ENCODE assay signal across 22 mouse cellular contexts in the genomic region with DNA sequence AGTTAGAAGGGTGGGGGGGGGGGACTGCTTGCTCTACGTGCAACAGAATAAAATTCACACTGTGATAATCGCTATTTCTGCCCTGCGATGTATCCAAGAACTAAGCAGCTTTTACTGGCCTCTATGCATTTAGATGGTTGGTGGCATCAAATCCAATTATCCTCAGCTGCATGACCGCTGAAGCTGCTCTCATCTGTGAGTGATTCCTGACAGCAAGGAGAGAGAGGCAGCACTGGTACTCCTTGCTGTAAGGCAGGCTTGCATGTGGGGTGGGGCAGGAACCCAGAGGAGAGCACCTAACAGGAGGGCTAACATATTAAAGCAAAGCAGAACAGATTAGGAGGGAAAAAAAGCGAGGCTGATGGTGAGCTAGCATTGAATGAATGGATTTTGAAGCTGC.
DNase-seq lines count a peak whose midpoint lies in the region; ATAC-seq and TF ChIP-seq lines count a peak whose summit lies in the region.
"Had no signal": no experiment of that assay in that cellular context is flagged by ENCODE, and none has a peak within 500 bp of the region (broad histone marks: within the 10 kb centered on the region; RNA-seq: fewer than 3 reads in every experiment).

No protein-coding gene starts in this region.

- H3K4me3 ChIP-seq in hindbrain, embryonic 16.5 days (ENCODE audit: low read length), result no peak overlapping the region
- H3K4me3 ChIP-seq in hindbrain, embryonic 12.5 days, result no peak overlapping the region
- no peak overlapping the region for H3K4me3 ChIP-seq in midbrain, embryonic 11.5 days (ENCODE audit: low read depth, low read length)
- no peak overlapping the region for H3K4me3 ChIP-seq in midbrain, embryonic 15.5 days
- H3K4me3 ChIP-seq: embryonic facial prominence, embryonic 12.5 days; gastrocnemius, adult 2 months; heart, embryonic 12.5 days; hindbrain, embryonic 13.5 days had no signal

- no peak overlapping the region for H3K27ac ChIP-seq in hindbrain, embryonic 16.5 days (ENCODE audit: low read depth, low read length)
- H3K27ac ChIP-seq in hindbrain, embryonic 12.5 days, result no peak overlapping the region
- no peak overlapping the region for H3K27ac ChIP-seq in midbrain, embryonic 11.5 days (ENCODE audit: low read depth, low read length)
- H3K27ac ChIP-seq in midbrain, embryonic 15.5 days, result peak overlapping the region; percentile 8; the same call in 1 of the 2 replicates
- H3K27ac ChIP-seq: embryonic facial prominence, embryonic 12.5 days; gastrocnemius, adult 2 months; hindbrain, embryonic 13.5 days had no signal

- no peak overlapping the region for H3K4me2 ChIP-seq in hindbrain, embryonic 16.5 days (ENCODE audit: low read length)
- H3K4me2 ChIP-seq in hindbrain, embryonic 12.5 days (replicated peaks), result no peak overlapping the region
- H3K4me2 ChIP-seq in midbrain, embryonic 11.5 days, result no peak overlapping the region
- H3K4me2 ChIP-seq in midbrain, embryonic 15.5 days, result no peak overlapping the region
- H3K4me2 ChIP-seq: embryonic facial prominence, embryonic 12.5 days; heart, embryonic 12.5 days; hindbrain, embryonic 13.5 days had no signal

- TF ChIP-seq POLR2A in brain, embryonic 14.5 days (IDR thresholded peaks at IDR 0.05; ENCODE audit: borderline replicate concordance, extremely low read depth, insufficient read depth, insufficient read length, poor library complexity, severe bottlenecking), result no peak

- no peak overlapping the region for H3K9ac ChIP-seq in hindbrain, embryonic 16.5 days (ENCODE audit: low read depth, low read length)
- H3K9ac ChIP-seq in hindbrain, embryonic 12.5 days, result no peak overlapping the region
- no peak overlapping the region for H3K9ac ChIP-seq in midbrain, embryonic 11.5 days (ENCODE audit: low read length)
- H3K9ac ChIP-seq in midbrain, embryonic 15.5 days, result no peak overlapping the region
- H3K9ac ChIP-seq: embryonic facial prominence, embryonic 12.5 days; forebrain, postnatal 0 days; heart, embryonic 12.5 days; hindbrain, embryonic 13.5 days had no signal

- TF ChIP-seq CTCF in brain, embryonic 14.5 days (IDR thresholded peaks at IDR 0.05; ENCODE audit: borderline replicate concordance, extremely low read depth, insufficient read depth, insufficient read length), result no peak

- no peaks in the 10 kb centered on the region for H3K36me3 ChIP-seq in hindbrain, embryonic 16.5 days (ENCODE audit: control insufficient read depth, insufficient read depth, low read length)
- H3K36me3 ChIP-seq in hindbrain, embryonic 12.5 days, result no peaks in the 10 kb centered on the region
- no peaks in the 10 kb centered on the region for H3K36me3 ChIP-seq in midbrain, embryonic 11.5 days (ENCODE audit: control insufficient read depth, insufficient read depth, low read length)
- H3K36me3 ChIP-seq in midbrain, embryonic 15.5 days (replicated peaks), result no peaks in the 10 kb centered on the region
- H3K36me3 ChIP-seq: embryonic facial prominence, embryonic 12.5 days; heart, embryonic 12.5 days; hindbrain, embryonic 13.5 days had no signal

- no peaks in the 10 kb centered on the region for H3K4me1 ChIP-seq in hindbrain, embryonic 16.5 days (ENCODE audit: control insufficient read depth, insufficient read depth, low read depth, low read length)
- H3K4me1 ChIP-seq in hindbrain, embryonic 12.5 days, result no peaks in the 10 kb centered on the region
- peaks cover 3% of the 10 kb centered on the region for H3K4me1 ChIP-seq in midbrain, embryonic 11.5 days (ENCODE audit: control insufficient read depth, insufficient read depth, low read length)
- H3K4me1 ChIP-seq in midbrain, embryonic 15.5 days, result peaks cover 7% of the 10 kb centered on the region; the same call in 1 of the 2 replicates
- H3K4me1 ChIP-seq: embryonic facial prominence, embryonic 12.5 days; heart, embryonic 12.5 days had no signal

- WGBS in hindbrain, embryonic 16.5 days, result 59% methylated on average over 5 of the region's 5 CpGs
- 67% methylated on average over 5 of the region's 5 CpGs for WGBS in hindbrain, embryonic 12.5 days
- 18% methylated on average over 5 of the region's 5 CpGs for WGBS in midbrain, embryonic 11.5 days
- 18% methylated on average over 5 of the region's 5 CpGs for WGBS in midbrain, embryonic 15.5 days

- DNase-seq in brain, embryonic 14.5 days (ENCODE audit: low read depth), result peak; percentile 76
- DNase-seq in midbrain, embryonic 11.5 days (ENCODE audit: low spot score, missing footprints), result peak; percentile 87
- no peak for DNase-seq in adrenal gland, adult 8-10 months
- no peak for DNase-seq in kidney, postnatal 25 days
- DNase-seq: adrenal gland, adult 2 months; adrenal gland, postnatal 36 days; cerebellum, adult 11 months; cerebellum, adult 9-10 months; cerebellum, postnatal 25 days; forebrain, postnatal 0 days; gastrocnemius, adult 2 months; gastrocnemius, postnatal 25 days had no signal

- no peaks in the 10 kb centered on the region for H3K9me3 ChIP-seq in hindbrain, embryonic 16.5 days (ENCODE audit: control insufficient read depth, low read length)
- H3K9me3 ChIP-seq in hindbrain, embryonic 12.5 days (replicated peaks), result no peaks in the 10 kb centered on the region
- H3K9me3 ChIP-seq in midbrain, embryonic 11.5 days (ENCODE audit: control insufficient read depth, low read length), result no peaks in the 10 kb centered on the region
- no peaks in the 10 kb centered on the region for H3K9me3 ChIP-seq in midbrain, embryonic 15.5 days
- H3K9me3 ChIP-seq: embryonic facial prominence, embryonic 12.5 days; heart, embryonic 12.5 days; hindbrain, embryonic 13.5 days had no signal

- H3K27me3 ChIP-seq in hindbrain, embryonic 16.5 days (replicated peaks; ENCODE audit: control insufficient read depth, insufficient read depth, low read length), result no peaks in the 10 kb centered on the region
- H3K27me3 ChIP-seq in hindbrain, embryonic 12.5 days, result no peaks in the 10 kb centered on the region
- H3K27me3 ChIP-seq in midbrain, embryonic 11.5 days (ENCODE audit: control insufficient read depth, insufficient read depth, low read length), result no peaks in the 10 kb centered on the region
- H3K27me3 ChIP-seq in midbrain, embryonic 15.5 days (replicated peaks), result 0 out of 2 replicates have a peak, but pooled peaks cover 2% of the 10 kb centered on the region
- H3K27me3 ChIP-seq: CH12.LX; embryonic facial prominence, embryonic 12.5 days; heart, embryonic 12.5 days; hindbrain, embryonic 13.5 days had no signal

- ATAC-seq in hindbrain, embryonic 16.5 days, result peak; percentile 65; the same call in 1 of the 2 replicates
- no peak for ATAC-seq in hindbrain, embryonic 12.5 days (ENCODE audit: low FRiP score)
- peak; percentile 71 for ATAC-seq in midbrain, embryonic 11.5 days (ENCODE audit: low FRiP score)
- peak; percentile 89 for ATAC-seq in midbrain, embryonic 15.5 days (replicated peaks)
- ATAC-seq: activated CD4-positive, CD25-positive, alpha-beta regulatory T cell, adult 4 months; forebrain, postnatal 0 days; inflammation-experienced regulatory T-cells, adult 6 months; Patski had no signal

Comparison
In these comparisons a context has a peak if more than half of its experiments do, and no peak if none do; other contexts are left out.
1. DNase-seq: peak in brain, embryonic 14.5 days (single experiment) and midbrain, embryonic 11.5 days (single experiment); none in adrenal gland, adult 8-10 months (single experiment) and kidney, postnatal 25 days (0 of 2).